23 mouse cellular contexts compared by ENCODE assay signal in the genomic region with DNA sequence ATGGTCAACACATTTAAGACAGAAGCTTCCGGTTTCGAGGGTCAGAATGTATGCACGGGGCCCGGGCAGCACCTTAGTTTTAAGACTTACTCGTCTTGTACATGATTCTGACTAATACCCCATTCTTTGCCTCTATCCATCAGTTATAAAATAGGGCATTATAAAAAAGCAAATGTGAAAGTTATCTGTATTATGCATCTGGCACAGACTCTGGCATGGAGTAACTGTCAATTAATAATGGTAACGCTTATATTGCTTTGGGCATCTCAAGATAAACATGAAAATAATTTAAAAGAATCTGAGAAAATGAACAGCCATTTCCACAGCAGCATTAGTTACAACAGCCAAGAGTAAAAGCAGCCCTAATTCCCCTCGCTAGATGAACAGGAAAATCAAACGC. TPM values are rescaled to one million over a fixed set of nuclear protein-coding genes. Genes with fewer than 3 reads are reported as not detected.
DNase-seq lines count a peak whose midpoint lies in the region; ATAC-seq and TF ChIP-seq lines count a peak whose summit lies in the region.
"Had no signal": no experiment of that assay in that cellular context is flagged by ENCODE, and none has a peak within 500 bp of the region (broad histone marks: within the 10 kb centered on the region; RNA-seq: fewer than 3 reads in every experiment).

No protein-coding gene starts in this region.

- ATAC-seq in heart, embryonic 16.5 days (replicated peaks; ENCODE audit: extremely low read depth, insufficient read depth, low FRiP score) = no peak
- ATAC-seq in heart, embryonic 12.5 days (ENCODE audit: insufficient number of reproducible peaks, low FRiP score) = no peak
- no peak for ATAC-seq in liver, postnatal 0 days
- no peak for ATAC-seq in liver, embryonic 12.5 days
- ATAC-seq in activated CD4-positive, CD25-positive, alpha-beta regulatory T cell, adult 4 months = no peak
- ATAC-seq: CD4-positive, CD25-positive, alpha-beta regulatory T cell, adult 4 months; forebrain, embryonic 13.5 days; forebrain, embryonic 15.5 days; forebrain, postnatal 0 days had no signal

- TF ChIP-seq CTCF in liver, postnatal 0 days (IDR thresholded peaks at IDR 0.05; ENCODE audit: low read depth) = no peak

- no peaks in the 10 kb centered on the region for H3K9me3 ChIP-seq in heart, embryonic 16.5 days (replicated peaks; ENCODE audit: control insufficient read depth, low read length)
- no peaks in the 10 kb centered on the region for H3K9me3 ChIP-seq in heart, embryonic 12.5 days (replicated peaks)
- H3K9me3 ChIP-seq in liver, postnatal 0 days (ENCODE audit: low read length) = no peaks in the 10 kb centered on the region
- no peaks in the 10 kb centered on the region for H3K9me3 ChIP-seq in liver, embryonic 12.5 days (replicated peaks)
- H3K9me3 ChIP-seq: embryonic facial prominence, embryonic 10.5 days; embryonic facial prominence, embryonic 12.5 days; forebrain, embryonic 13.5 days; forebrain, embryonic 15.5 days; G1E had no signal

- no peaks in the 10 kb centered on the region for H3K27me3 ChIP-seq in heart, embryonic 16.5 days (ENCODE audit: control insufficient read depth, insufficient read depth, low read length)
- no peaks in the 10 kb centered on the region; the same call in 1 of the 2 replicates for H3K27me3 ChIP-seq in heart, embryonic 12.5 days (replicated peaks)
- H3K27me3 ChIP-seq in liver, postnatal 0 days (ENCODE audit: insufficient read depth, low read length) = no peaks in the 10 kb centered on the region
- no peaks in the 10 kb centered on the region for H3K27me3 ChIP-seq in liver, embryonic 12.5 days (replicated peaks)
- H3K27me3 ChIP-seq: CH12.LX; embryonic facial prominence, embryonic 12.5 days; forebrain, embryonic 13.5 days; forebrain, embryonic 15.5 days had no signal

- 0 out of 2 replicates have a peak overlapping the region, but pooled peaks have one; percentile 25 for H3K9ac ChIP-seq in heart, embryonic 16.5 days (ENCODE audit: low read length)
- H3K9ac ChIP-seq in heart, embryonic 12.5 days = no peak overlapping the region
- H3K9ac ChIP-seq in liver, postnatal 0 days (replicated peaks) = no peak overlapping the region
- H3K9ac ChIP-seq in liver, embryonic 12.5 days = no peak overlapping the region
- H3K9ac ChIP-seq: embryonic facial prominence, embryonic 12.5 days; forebrain, embryonic 13.5 days; forebrain, embryonic 15.5 days; forebrain, postnatal 0 days had no signal

- DNase-seq in liver, postnatal 0 days = no peak
- DNase-seq: adrenal gland, adult 8-10 months; adrenal gland, postnatal 14 days; adrenal gland, postnatal 36 days; B cell, adult 2 months; cerebellum, adult 11-12 months; cerebellum, adult 2 months; cerebellum, adult 9-10 months; cerebellum, postnatal 10 days; cerebellum, postnatal 25 days; forebrain, postnatal 0 days had no signal

- H3K36me3 ChIP-seq in heart, embryonic 16.5 days (ENCODE audit: control insufficient read depth, insufficient read depth) = no peaks in the 10 kb centered on the region
- H3K36me3 ChIP-seq in heart, embryonic 12.5 days = no peaks in the 10 kb centered on the region
- no peaks in the 10 kb centered on the region for H3K36me3 ChIP-seq in liver, postnatal 0 days (replicated peaks; ENCODE audit: insufficient read depth, low read length)
- H3K36me3 ChIP-seq in liver, embryonic 12.5 days = no peaks in the 10 kb centered on the region
- H3K36me3 ChIP-seq: embryonic facial prominence, embryonic 10.5 days; embryonic facial prominence, embryonic 12.5 days; forebrain, embryonic 15.5 days had no signal

- no peak overlapping the region for H3K4me3 ChIP-seq in heart, embryonic 16.5 days (ENCODE audit: low read length)
- no peak overlapping the region for H3K4me3 ChIP-seq in heart, embryonic 12.5 days
- no peak overlapping the region for H3K4me3 ChIP-seq in liver, postnatal 0 days (ENCODE audit: low read depth, low read length)
- no peak overlapping the region for H3K4me3 ChIP-seq in liver, embryonic 12.5 days
- H3K4me3 ChIP-seq: embryonic facial prominence, embryonic 10.5 days; embryonic facial prominence, embryonic 12.5 days; forebrain, embryonic 13.5 days; forebrain, embryonic 15.5 days had no signal

- no peak overlapping the region for H3K27ac ChIP-seq in heart, embryonic 16.5 days (ENCODE audit: low read length)
- H3K27ac ChIP-seq in heart, embryonic 12.5 days (ENCODE audit: poor library complexity, severe bottlenecking) = no peak overlapping the region
- H3K27ac ChIP-seq in liver, postnatal 0 days (ENCODE audit: low read depth) = no peak overlapping the region
- no peak overlapping the region for H3K27ac ChIP-seq in liver, embryonic 12.5 days
- H3K27ac ChIP-seq: embryonic facial prominence, embryonic 10.5 days; embryonic facial prominence, embryonic 12.5 days; forebrain, embryonic 13.5 days; forebrain, embryonic 15.5 days had no signal

- TF ChIP-seq EP300 in liver, postnatal 0 days (IDR thresholded peaks at IDR 0.05; ENCODE audit: low read depth) = peak; percentile 71

- H3K4me1 ChIP-seq in heart, embryonic 16.5 days (ENCODE audit: control insufficient read depth, insufficient read depth, low read length) = peaks cover 13% of the 10 kb centered on the region
- peaks cover 14% of the 10 kb centered on the region for H3K4me1 ChIP-seq in heart, embryonic 12.5 days (replicated peaks)
- H3K4me1 ChIP-seq in liver, postnatal 0 days (ENCODE audit: insufficient read depth) = peaks cover 12% of the 10 kb centered on the region
- peaks cover 18% of the 10 kb centered on the region for H3K4me1 ChIP-seq in liver, embryonic 12.5 days

- H3K4me2 ChIP-seq in heart, embryonic 16.5 days (ENCODE audit: low read depth, low read length) = no peak overlapping the region
- no peak overlapping the region for H3K4me2 ChIP-seq in heart, embryonic 12.5 days
- no peak overlapping the region for H3K4me2 ChIP-seq in liver, postnatal 0 days (ENCODE audit: low read depth, low read length)
- H3K4me2 ChIP-seq in liver, embryonic 12.5 days = no peak overlapping the region
- H3K4me2 ChIP-seq: embryonic facial prominence, embryonic 12.5 days; forebrain, embryonic 13.5 days; forebrain, embryonic 15.5 days had no signal

- 91% methylated on average over 8 of the region's 8 CpGs for WGBS in heart, embryonic 16.5 days
- WGBS in heart, embryonic 12.5 days = 90% methylated on average over 8 of the region's 8 CpGs
- WGBS in liver, postnatal 0 days (ENCODE audit: insufficient replicate concordance) = 83% methylated on average over 8 of the region's 8 CpGs
- WGBS in liver, embryonic 12.5 days (ENCODE audit: insufficient replicate concordance) = 79% methylated on average over 8 of the region's 8 CpGs

RNA-seq across cellular contexts. Expression of a gene that starts 2.4 kb away (rescaled TPM):
- polyA plus RNA-seq in heart, embryonic 16.5 days (2015; fragmentation: Nextera tagmentation; extraction: Ambion mirVana) = not detected in 2 replicates
- not detected in 2 replicates for polyA plus RNA-seq in heart, embryonic 12.5 days (2016; fragmentation: Nextera tagmentation; extraction: Ambion mirVana)
- polyA plus RNA-seq in liver, postnatal 0 days (2015; fragmentation: Nextera tagmentation; extraction: Ambion mirVana) = not detected in 2 replicates
- not detected in 2 replicates for polyA plus RNA-seq in liver, embryonic 12.5 days (2016; fragmentation: Nextera tagmentation; extraction: Ambion mirVana)
- polyA plus RNA-seq in activated CD4-positive, CD25-positive, alpha-beta regulatory T cell, adult 4 months (2017; shearing (Covaris generic)) = not detected
- polyA plus RNA-seq: CD4-positive, CD25-positive, alpha-beta regulatory T cell, adult 4 months; cerebellum, adult 2 months; cortical plate, adult 2 months; embryonic facial prominence, embryonic 10.5 days; forebrain, postnatal 0 days had no signal

RNA-seq across cellular contexts. Expression of a gene that starts 3.9 kb away (rescaled TPM):
- 29.6 and 30.4 TPM in 2 replicates for polyA plus RNA-seq in heart, embryonic 16.5 days (2015; fragmentation: Nextera tagmentation; extraction: Ambion mirVana)
- 37.6 and 44.5 TPM in 2 replicates for polyA plus RNA-seq in heart, embryonic 12.5 days (2016; fragmentation: Nextera tagmentation; extraction: Ambion mirVana)
- 15.1 and 18.5 TPM in 2 replicates for polyA plus RNA-seq in liver, postnatal 0 days (2015; fragmentation: Nextera tagmentation; extraction: Ambion mirVana)
- polyA plus RNA-seq in liver, embryonic 12.5 days (2016; fragmentation: Nextera tagmentation; extraction: Ambion mirVana) = 45.2 and 46.5 TPM in 2 replicates
- polyA plus RNA-seq in activated CD4-positive, CD25-positive, alpha-beta regulatory T cell, adult 4 months (2017; shearing (Covaris generic)) = 10 to 100 TPM; 23.7 to 35.9 TPM

RNA-seq across cellular contexts. Expression of a gene that starts 16.4 kb away (rescaled TPM):
- 45.1 and 46.1 TPM in 2 replicates for polyA plus RNA-seq in heart, embryonic 16.5 days (2015; fragmentation: Nextera tagmentation; extraction: Ambion mirVana)
- polyA plus RNA-seq in heart, embryonic 12.5 days (2016; fragmentation: Nextera tagmentation; extraction: Ambion mirVana) = 35.7 and 36.4 TPM in 2 replicates
- polyA plus RNA-seq in liver, postnatal 0 days (2015; fragmentation: Nextera tagmentation; extraction: Ambion mirVana) = 54.0 and 61.1 TPM in 2 replicates
- polyA plus RNA-seq in liver, embryonic 12.5 days (2016; fragmentation: Nextera tagmentation; extraction: Ambion mirVana) = 24.1 and 25.1 TPM in 2 replicates
- polyA plus RNA-seq in activated CD4-positive, CD25-positive, alpha-beta regulatory T cell, adult 4 months (2017; shearing (Covaris generic)) = 10 to 100 TPM; 13.3 to 15.6 TPM

RNA-seq across cellular contexts. Expression of a gene that starts 25.9 kb away (rescaled TPM):
- polyA plus RNA-seq in heart, embryonic 16.5 days (2015; fragmentation: Nextera tagmentation; extraction: Ambion mirVana) = 0.17 TPM in 1 of 2 replicates, not detected in the other
- 0.20 and 0.31 TPM in 2 replicates for polyA plus RNA-seq in heart, embryonic 12.5 days (2016; fragmentation: Nextera tagmentation; extraction: Ambion mirVana)
- 41.8 and 42.4 TPM in 2 replicates for polyA plus RNA-seq in liver, postnatal 0 days (2015; fragmentation: Nextera tagmentation; extraction: Ambion mirVana)
- polyA plus RNA-seq in liver, embryonic 12.5 days (2016; fragmentation: Nextera tagmentation; extraction: Ambion mirVana) = 0.31 and 0.51 TPM in 2 replicates
- polyA plus RNA-seq in activated CD4-positive, CD25-positive, alpha-beta regulatory T cell, adult 4 months (2017; shearing (Covaris generic)) = not detected
- polyA plus RNA-seq: CD4-positive, CD25-positive, alpha-beta regulatory T cell, adult 4 months; cerebellum, adult 2 months; cortical plate, adult 2 months; forebrain, postnatal 0 days; G1E had no signal

RNA-seq across cellular contexts. Expression of a gene that starts 33.8 kb away (rescaled TPM):
- 0.88 and 1.0 TPM in 2 replicates for polyA plus RNA-seq in heart, embryonic 16.5 days (2015; fragmentation: Nextera tagmentation; extraction: Ambion mirVana)
- polyA plus RNA-seq in heart, embryonic 12.5 days (2016; fragmentation: Nextera tagmentation; extraction: Ambion mirVana) = 0.47 and 1.7 TPM in 2 replicates
- 48.8 and 67.3 TPM in 2 replicates for polyA plus RNA-seq in liver, postnatal 0 days (2015; fragmentation: Nextera tagmentation; extraction: Ambion mirVana)
- polyA plus RNA-seq in liver, embryonic 12.5 days (2016; fragmentation: Nextera tagmentation; extraction: Ambion mirVana) = 1.8 and 2.8 TPM in 2 replicates
- under 1 TPM in 1 of 2 experiments, not detected in 1; 0.26 TPM for polyA plus RNA-seq in activated CD4-positive, CD25-positive, alpha-beta regulatory T cell, adult 4 months (2017; shearing (Covaris generic))
